Mouse (Mus musculus) thymus, postnatal 36 days (tissue): ENCODE measurements around the gene Jsrp1.

Experiments used
- DNase-seq, 2 experiments: peaks; one replicate each; pipeline ENCODE4 v3.0.0; 2022; ENCODE audit warnings: mixed read lengths in 2 of 2

The Jsrp1 gene

GRCm38 (mm10) chr10:80808985-80809632, 4.2 kb downstream of the Jsrp1 start:
- no peak for DNase-seq

- no peak for DNase-seq
Observed at GRCm38 (mm10) chr10:80808099-80808984, 5.0 kb downstream of the Jsrp1 start.

GRCm38 (mm10) chr10:80807057-80807627, 6.2 kb downstream of the Jsrp1 start:
- DNase-seq: peak in 1 of 2 experiments; percentile 55

- peak in 1 of 2 experiments; percentile 24 for DNase-seq
Observed at GRCm38 (mm10) chr10:80806341-80807056, 6.8 kb downstream of the Jsrp1 start.

GRCm38 (mm10) chr10:80805925-80806324, 7.4 kb downstream of the Jsrp1 start:
- DNase-seq: peak; percentile 61 to 69

- DNase-seq: no peak
Observed at GRCm38 (mm10) chr10:80805322-80805721, 8.0 kb downstream of the Jsrp1 start.

- no peak for DNase-seq
Observed at GRCm38 (mm10) chr10:80804916-80805315, 8.4 kb downstream of the Jsrp1 start, which contains the start of gene Amh. Amh (plus strand) TSS chr10:80805243.

- peak in 1 of 2 experiments; percentile 24 for DNase-seq
Observed at GRCm38 (mm10) chr10:80804340-80804739, 9.0 kb downstream of the Jsrp1 start.

- no peak for DNase-seq
Observed at GRCm38 (mm10) chr10:80802996-80803395, 10.3 kb downstream of the Jsrp1 start.

- DNase-seq: no peak
Observed at GRCm38 (mm10) chr10:80802204-80802912, 10.9 kb downstream of the Jsrp1 start.

GRCm38 (mm10) chr10:80799070-80799566, 14.2 kb downstream of the Jsrp1 start:
- no peak for DNase-seq

- DNase-seq: peak; percentile 95 to 97
Observed at GRCm38 (mm10) chr10:80798150-80799006, 14.9 kb downstream of the Jsrp1 start, which contains the start of the genes Sf3a2 and Plekhj1. Sf3a2 (plus strand) TSS chr10:80798198. Plekhj1 (minus strand) TSS chr10:80798626.

- DNase-seq: peak; percentile 34 to 39
Observed at GRCm38 (mm10) chr10:80797186-80798149, 15.8 kb downstream of the Jsrp1 start.

GRCm38 (mm10) chr10:80796307-80796848, 16.9 kb downstream of the Jsrp1 start:
- no peak for DNase-seq

- DNase-seq: no peak
Observed at GRCm38 (mm10) chr10:80794750-80795149, 18.5 kb downstream of the Jsrp1 start.

GRCm38 (mm10) chr10:80793803-80794202, 19.5 kb downstream of the Jsrp1 start:
- DNase-seq: no peak

GRCm38 (mm10) chr10:80793033-80793784, 20.1 kb downstream of the Jsrp1 start:
- no peak for DNase-seq
